Mouse (Mus musculus): ENCODE data around the gene Cilp2. TPM values are rescaled to one million over a fixed set of nuclear protein-coding genes. Genes with fewer than 3 reads are reported as not detected.

Cilp2 gene
- polyA plus RNA-seq, 1 experiment from 2014 or later, result 4.2 TPM

- ATAC-seq (ENCODE audit: low FRiP score), result no peak
- whole genome bisulfite sequencing, result 79% methylated on average over 8 of the region's 8 CpGs
Observed at GRCm38 (mm10) chr8:69904096-69904495, 16.6 kb upstream of the Cilp2 start.

GRCm38 (mm10) chr8:69903063-69903542 lies 15.6 kb upstream of the Cilp2 start:
- 2% methylated on average over 42 of the region's 45 CpGs for WGBS
- Histone ChIP-seq H3K27me3 (ENCODE audit: control insufficient read depth, insufficient read depth, low read length) (no peaks in the 10 kb centered on the region), H3K27ac (peak overlapping the region; percentile 87), H3K9me3 (ENCODE audit: control insufficient read depth, low read length) (no peaks in the 10 kb centered on the region), H3K9ac (peak overlapping the region; percentile 65), H3K36me3 (replicated peaks; ENCODE audit: control insufficient read depth, insufficient read depth) (peaks cover 11% of the 10 kb centered on the region; the same call in 1 of the 2 replicates), H3K4me2 (replicated peaks) (peak overlapping the region; percentile 99), H3K4me1 (replicated peaks; ENCODE audit: control insufficient read depth, insufficient read depth, low read length) (peaks cover 25% of the 10 kb centered on the region), H3K4me3 (replicated peaks; ENCODE audit: low read length) (peak overlapping the region; percentile 80)
- peak; percentile 90 for ATAC-seq (ENCODE audit: low FRiP score)
- DNase-seq (ENCODE audit: low spot score), result peak; percentile 100

More at GRCm38 (mm10) chr8:69904096-69904495, 16.6 kb upstream of the Cilp2 start:
- H3K36me3 ChIP-seq (replicated peaks; ENCODE audit: control insufficient read depth, insufficient read depth), result peaks cover 20% of the 10 kb centered on the region; the same call in 1 of the 2 replicates
- H3K9me3 ChIP-seq (ENCODE audit: control insufficient read depth, low read length), result no peaks in the 10 kb centered on the region
- H3K4me1 ChIP-seq (replicated peaks; ENCODE audit: control insufficient read depth, insufficient read depth, low read length), result peaks cover 25% of the 10 kb centered on the region
- no peaks in the 10 kb centered on the region for H3K27me3 ChIP-seq (ENCODE audit: control insufficient read depth, insufficient read depth, low read length)
- no peak overlapping the region for H3K4me3 ChIP-seq (replicated peaks; ENCODE audit: low read length)
- H3K9ac ChIP-seq, result no peak overlapping the region
- H3K27ac ChIP-seq, result no peak overlapping the region
- peak overlapping the region; percentile 99 for H3K4me2 ChIP-seq (replicated peaks)
- DNase-seq (ENCODE audit: low spot score), result no peak

- no peaks in the 10 kb centered on the region for H3K27me3 ChIP-seq (ENCODE audit: control insufficient read depth, insufficient read depth, low read length)
- peak within 1 kb of the TSS; percentile 93 for H3K27ac ChIP-seq
- peaks cover 4% of the 10 kb centered on the region; the same call in 1 of the 2 replicates for H3K36me3 ChIP-seq (replicated peaks; ENCODE audit: control insufficient read depth, insufficient read depth)
- peak within 1 kb of the TSS; percentile 80 for H3K4me3 ChIP-seq (replicated peaks; ENCODE audit: low read length)
- DNase-seq (ENCODE audit: low spot score), result no peak
- WGBS, result 3% methylated on average over 89 of the region's 89 CpGs
- peak; percentile 46 for ATAC-seq (ENCODE audit: low FRiP score)
- peak within 1 kb of the TSS; percentile 77 for H3K9ac ChIP-seq
- no peaks in the 10 kb centered on the region for H3K9me3 ChIP-seq (ENCODE audit: control insufficient read depth, low read length)
- peak within 1 kb of the TSS; percentile 99 for H3K4me2 ChIP-seq (replicated peaks)
- peaks cover 25% of the 10 kb centered on the region for H3K4me1 ChIP-seq (replicated peaks; ENCODE audit: control insufficient read depth, insufficient read depth, low read length)
Observed at GRCm38 (mm10) chr8:69902163-69903062, 14.9 kb upstream of the Cilp2 start, which contains the start of the genes Tssk6, Ndufa13 and Yjefn3. Gene Tssk6, plus strand, starts transcription at chr8:69902184. Gene Ndufa13, minus strand, starts transcription at chr8:69902558. Gene Yjefn3, minus strand, starts transcription at chr8:69902712.

- Histone ChIP-seq H3K4me2 (replicated peaks) (peak overlapping the region; percentile 99), H3K27me3 (ENCODE audit: control insufficient read depth, insufficient read depth, low read length) (no peaks in the 10 kb centered on the region), H3K4me1 (replicated peaks; ENCODE audit: control insufficient read depth, insufficient read depth, low read length) (peaks cover 25% of the 10 kb centered on the region), H3K4me3 (replicated peaks; ENCODE audit: low read length) (peak overlapping the region; percentile 80), H3K9me3 (ENCODE audit: control insufficient read depth, low read length) (no peaks in the 10 kb centered on the region), H3K9ac (peak overlapping the region; percentile 77), H3K36me3 (replicated peaks; ENCODE audit: control insufficient read depth, insufficient read depth) (no peaks in the 10 kb centered on the region), H3K27ac (peak overlapping the region; percentile 93)
- ATAC-seq (ENCODE audit: low FRiP score) (peak; percentile 75), DNase-seq (ENCODE audit: low spot score) (peak; percentile 93)
- 2% methylated on average over 41 of the region's 41 CpGs for WGBS
Observed at GRCm38 (mm10) chr8:69901484-69902162, 14.1 kb upstream of the Cilp2 start.

GRCm38 (mm10) chr8:69900895-69901451 lies 13.5 kb upstream of the Cilp2 start:
- peak overlapping the region; percentile 93 for H3K27ac ChIP-seq
- peaks cover 4% of the 10 kb centered on the region; the same call in 1 of the 2 replicates for H3K36me3 ChIP-seq (replicated peaks; ENCODE audit: control insufficient read depth, insufficient read depth)
- H3K9me3 ChIP-seq (ENCODE audit: control insufficient read depth, low read length), result no peaks in the 10 kb centered on the region
- H3K9ac ChIP-seq, result peak overlapping the region; percentile 77
- H3K4me2 ChIP-seq (replicated peaks), result peak overlapping the region; percentile 99
- peak overlapping the region; percentile 80 for H3K4me3 ChIP-seq (replicated peaks; ENCODE audit: low read length)
- 19% methylated on average over 12 of the region's 12 CpGs for WGBS
- H3K27me3 ChIP-seq (ENCODE audit: control insufficient read depth, insufficient read depth, low read length), result no peaks in the 10 kb centered on the region
- DNase-seq (ENCODE audit: low spot score) (no peak), ATAC-seq (ENCODE audit: low FRiP score) (peak; percentile 5; the same call in 1 of the 2 replicates)
- H3K4me1 ChIP-seq (replicated peaks; ENCODE audit: control insufficient read depth, insufficient read depth, low read length), result peaks cover 25% of the 10 kb centered on the region

- WGBS, result 95% methylated on average over 2 of the region's 2 CpGs
- no peak for ATAC-seq (ENCODE audit: low FRiP score)
- H3K36me3 ChIP-seq (replicated peaks; ENCODE audit: control insufficient read depth, insufficient read depth), result peaks cover 4% of the 10 kb centered on the region; the same call in 1 of the 2 replicates
- no peaks in the 10 kb centered on the region for H3K27me3 ChIP-seq (ENCODE audit: control insufficient read depth, insufficient read depth, low read length)
- H3K4me1 ChIP-seq (replicated peaks; ENCODE audit: control insufficient read depth, insufficient read depth, low read length), result peaks cover 25% of the 10 kb centered on the region
- DNase-seq (ENCODE audit: low spot score), result no peak
- H3K9ac ChIP-seq, result no peak overlapping the region
- no peaks in the 10 kb centered on the region for H3K9me3 ChIP-seq (ENCODE audit: control insufficient read depth, low read length)
- peak overlapping the region; percentile 99; the same call in 1 of the 2 replicates for H3K4me2 ChIP-seq (replicated peaks)
- no peak overlapping the region for H3K4me3 ChIP-seq (replicated peaks; ENCODE audit: low read length)
- no peak overlapping the region for H3K27ac ChIP-seq
Observed at GRCm38 (mm10) chr8:69899876-69900275, 12.4 kb upstream of the Cilp2 start.

- DNase-seq (ENCODE audit: low spot score), result no peak
- Histone ChIP-seq H3K4me1 (replicated peaks; ENCODE audit: control insufficient read depth, insufficient read depth, low read length) (peaks cover 16% of the 10 kb centered on the region), H3K36me3 (replicated peaks; ENCODE audit: control insufficient read depth, insufficient read depth) (peaks cover 20% of the 10 kb centered on the region), H3K4me3 (replicated peaks; ENCODE audit: low read length) (no peak overlapping the region), H3K27ac (no peak overlapping the region), H3K9ac (no peak overlapping the region), H3K4me2 (replicated peaks) (no peak overlapping the region), H3K9me3 (ENCODE audit: control insufficient read depth, low read length) (no peaks in the 10 kb centered on the region), H3K27me3 (ENCODE audit: control insufficient read depth, insufficient read depth, low read length) (no peaks in the 10 kb centered on the region)
- WGBS, result 91% methylated on average over 6 of the region's 6 CpGs
- ATAC-seq (ENCODE audit: low FRiP score), result no peak
Observed at GRCm38 (mm10) chr8:69897857-69898256, 10.4 kb upstream of the Cilp2 start.

- 75% methylated on average over 4 of the region's 4 CpGs for WGBS
- no peak overlapping the region for H3K27ac ChIP-seq
- H3K36me3 ChIP-seq (replicated peaks; ENCODE audit: control insufficient read depth, insufficient read depth), result peaks cover 26% of the 10 kb centered on the region
- H3K4me1 ChIP-seq (replicated peaks; ENCODE audit: control insufficient read depth, insufficient read depth, low read length), result peaks cover 16% of the 10 kb centered on the region
- H3K9ac ChIP-seq, result no peak overlapping the region
- H3K4me2 ChIP-seq (replicated peaks), result no peak overlapping the region
- ATAC-seq (ENCODE audit: low FRiP score) (no peak), DNase-seq (ENCODE audit: low spot score) (no peak)
- H3K4me3 ChIP-seq (replicated peaks; ENCODE audit: low read length), result no peak overlapping the region
- no peaks in the 10 kb centered on the region for H3K27me3 ChIP-seq (ENCODE audit: control insufficient read depth, insufficient read depth, low read length)
- no peaks in the 10 kb centered on the region for H3K9me3 ChIP-seq (ENCODE audit: control insufficient read depth, low read length)
Observed at GRCm38 (mm10) chr8:69895772-69896451, 8.4 kb upstream of the Cilp2 start.
